Mouse (Mus musculus) forebrain, embryonic 11.5 days (tissue): Measurements from ENCODE around the gene Klc3. TPM values are rescaled to one million over a fixed set of nuclear protein-coding genes. Genes with fewer than 3 reads are reported as not detected.
A peak's percentile ranks its signal among the peaks of the same experiment; 100 is the strongest.

ENCODE experiments used
- ATAC-seq: fragments of 200-750 bp; cut with Nextera tagmentation; replicated peaks from 2 replicates; pipeline ENCODE4 v1.8.0; 2017; ENCODE audit warnings: moderate TSS enrichment; ENCODE audit not compliant: low FRiP score
- DNase-seq: peaks from one replicate; pipeline ENCODE4 v3.0.0-alpha.2; 2017; ENCODE audit warnings: low spot score
- H3K27ac ChIP-seq: fragments of 300-500 bp; sonication (generic); 2 replicates; pipeline ENCODE4 v1.5.1; 2014; ENCODE audit warnings: low read depth, low read length
- H3K27me3 ChIP-seq: fragments of 300-500 bp; sonication (generic); 2 replicates; pipeline ENCODE4 v1.6.1; 2014; ENCODE audit warnings: mild to moderate bottlenecking, low read length, mixed read lengths; ENCODE audit not compliant: control insufficient read depth, insufficient read depth
- H3K36me3 ChIP-seq: fragments of 300-500 bp; sonication (generic); 2 replicates; pipeline ENCODE4 v1.6.1; 2014; ENCODE audit warnings: mild to moderate bottlenecking, low read length, moderate library complexity, mixed read lengths; ENCODE audit not compliant: control insufficient read depth, insufficient read depth
- H3K4me1 ChIP-seq: fragments of 300-500 bp; sonication (generic); replicated peaks from 2 replicates; pipeline ENCODE4 v1.6.1; 2014; ENCODE audit warnings: low read length, mixed read lengths; ENCODE audit not compliant: control insufficient read depth, insufficient read depth
- H3K4me2 ChIP-seq: fragments of 300-500 bp; sonication (generic); 2 replicates; pipeline ENCODE4 v1.6.1; 2014; ENCODE audit warnings: low read depth, mild to moderate bottlenecking, low read length, moderate library complexity, mixed read lengths; ENCODE audit not compliant: severe bottlenecking
- H3K4me3 ChIP-seq: fragments of 300-500 bp; sonication (generic); 2 replicates; pipeline ENCODE4 v1.5.1; 2014; ENCODE audit warnings: low read depth, low read length
- H3K9ac ChIP-seq: fragments of 300-500 bp; sonication (generic); 2 replicates; pipeline ENCODE4 v1.6.1; 2014; ENCODE audit warnings: low read length
- H3K9me3 ChIP-seq: fragments of 300-500 bp; sonication (generic); 2 replicates; pipeline ENCODE4 v1.6.1; 2016; ENCODE audit warnings: low read length, mixed read lengths; ENCODE audit not compliant: control insufficient read depth
- WGBS: fragments of 180-500 bp; shearing (Covaris S2); extraction: QIAGEN DNeasy Blood & Tissue Kit; methylation state at CpG from one replicate; pipeline ENCODE4 v1.1.7; 2014; 5-methylcytosine and 5-hydroxymethylcytosine counted together
- polyA plus RNA-seq: library from polyadenylated mRNA; unstranded; fragments of >200 nt; fragmentation: Nextera tagmentation; extraction: Ambion mirVana; gene quantifications from 2 replicates; pipeline ENCODE4 v1.2.1, GENCODE M21; 2014

Klc3 gene
- polyA plus RNA-seq, 1 experiment from 2014 or later, result 2.8 TPM

DNA sequence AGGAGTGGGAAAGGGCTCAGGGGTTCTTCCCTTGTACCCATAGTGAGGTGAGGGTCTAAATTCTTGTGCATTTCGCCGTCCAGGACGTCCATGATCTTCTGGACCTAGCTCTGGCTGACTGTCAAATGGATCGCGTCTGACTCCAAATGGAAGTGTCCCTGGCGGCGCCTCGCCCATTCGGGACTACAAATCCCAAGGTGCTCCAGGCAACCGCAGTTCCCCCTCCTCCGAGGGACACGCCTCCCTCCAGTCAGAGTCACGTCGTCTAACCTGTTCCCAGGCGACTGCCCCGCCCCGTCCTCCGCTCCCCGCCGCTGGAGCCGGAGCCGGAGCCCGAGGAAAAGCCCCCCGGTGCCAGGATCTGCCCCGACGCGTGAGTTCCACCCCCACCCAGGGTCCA is 43.0 kb downstream of the Klc3 start:
- ATAC-seq, result peak; percentile 75
- Histone ChIP-seq H3K9me3 (no peaks in the 10 kb centered on the region), H3K27ac (no peak overlapping the region), H3K27me3 (no peaks in the 10 kb centered on the region), H3K4me1 (peaks cover 17% of the 10 kb centered on the region; the same call in 1 of the 2 replicates), H3K4me3 (peak overlapping the region; percentile 66), H3K4me2 (peak overlapping the region; percentile 93), H3K36me3 (peaks cover 4% of the 10 kb centered on the region; the same call in 1 of the 2 replicates), H3K9ac (peak overlapping the region; percentile 61; the same call in 1 of the 2 replicates)
- DNase-seq, result peak; percentile 93
- 0% methylated on average over 27 of the region's 27 CpGs for WGBS

DNA sequence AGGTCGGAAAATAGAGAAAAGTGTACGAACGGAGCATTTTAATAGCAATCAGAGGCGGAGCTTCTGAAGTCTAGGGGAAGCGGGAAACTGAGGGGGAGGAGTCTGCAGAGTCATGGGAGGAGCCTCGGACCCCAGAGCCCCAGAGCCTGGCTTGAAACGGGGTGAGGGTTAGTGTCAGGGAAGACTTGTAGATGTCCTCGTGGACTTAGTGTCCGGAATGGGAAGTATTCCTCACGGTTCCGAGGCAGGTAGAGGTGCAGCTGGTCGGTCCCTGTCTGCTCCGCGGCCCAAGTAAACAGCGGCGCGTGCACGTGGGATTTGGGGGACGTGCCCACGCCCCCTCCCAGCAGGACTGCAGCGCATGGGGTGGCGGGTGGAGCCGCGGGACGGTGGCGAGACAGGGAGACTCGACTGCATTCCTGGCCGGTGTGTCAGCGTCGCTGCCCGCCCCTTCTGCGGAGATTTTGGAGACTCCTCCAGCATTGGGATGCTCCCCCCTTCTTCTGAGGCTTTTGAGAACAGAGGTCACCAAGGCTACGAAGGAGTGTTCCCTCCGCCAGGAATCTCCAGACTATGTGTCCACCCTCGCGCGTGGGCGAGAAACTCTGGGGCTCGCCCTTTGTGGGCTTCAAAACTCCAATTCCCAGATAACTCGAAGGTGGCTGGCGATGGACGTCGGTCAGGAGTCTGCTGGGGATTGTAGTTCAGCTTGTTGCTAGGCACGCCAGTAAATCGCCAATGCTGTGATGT is 43.8 kb downstream of the Klc3 start:
- Histone ChIP-seq H3K27ac (no peak overlapping the region), H3K9me3 (no peaks in the 10 kb centered on the region), H3K4me3 (peak overlapping the region; percentile 66), H3K9ac (peak overlapping the region; percentile 59), H3K36me3 (peaks cover 4% of the 10 kb centered on the region; the same call in 1 of the 2 replicates), H3K4me1 (peaks cover 17% of the 10 kb centered on the region; the same call in 1 of the 2 replicates), H3K27me3 (no peaks in the 10 kb centered on the region), H3K4me2 (peak overlapping the region; percentile 93)
- DNase-seq, result peak; percentile 85
- ATAC-seq, result peak; percentile 76
- WGBS, result under 1% methylated on average over 45 of the region's 45 CpGs

DNA sequence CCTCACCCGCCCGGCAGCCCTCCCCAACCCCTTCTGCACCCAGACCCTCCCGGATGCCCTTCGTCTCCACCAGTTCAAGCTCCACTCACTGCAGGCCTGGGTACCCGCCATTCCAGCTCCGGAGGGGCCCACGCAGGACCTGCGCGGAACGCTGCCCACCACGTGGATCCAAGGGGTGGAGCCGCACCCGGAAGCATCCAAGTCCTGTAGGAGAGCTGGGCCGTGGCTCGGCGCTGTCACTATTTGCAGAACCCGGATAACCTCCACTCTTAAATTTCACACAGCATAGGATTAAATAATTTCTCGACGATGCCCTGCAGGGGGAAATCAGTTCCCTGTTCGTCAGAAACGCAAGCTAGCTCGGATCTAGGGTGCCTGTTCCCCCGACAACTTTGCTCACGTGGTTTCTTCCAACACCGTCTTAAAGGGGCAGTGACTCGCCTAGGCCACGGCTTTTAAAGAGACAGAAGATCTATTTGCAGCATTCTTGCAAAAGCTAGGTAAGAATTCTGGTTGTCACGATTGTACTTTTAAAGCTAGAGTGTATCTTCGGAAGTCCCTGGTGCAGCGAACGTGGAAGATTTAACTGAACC is 44.5 kb downstream of the Klc3 start, which contains the start of the genes Cd3eap and Ppp1r13l:
Cd3eap (minus strand) TSS at position 185 of the 593 bp plus-strand sequence.
Ppp1r13l (plus strand) TSS at position 451 of the 593 bp plus-strand sequence.
- DNase-seq, result peak; percentile 88
- Histone ChIP-seq H3K9me3 (no peaks in the 10 kb centered on the region), H3K27me3 (no peaks in the 10 kb centered on the region), H3K9ac (peak within 1 kb of the TSS; percentile 59), H3K4me1 (peaks cover 17% of the 10 kb centered on the region; the same call in 1 of the 2 replicates), H3K4me3 (peak within 1 kb of the TSS; percentile 66), H3K36me3 (peaks cover 4% of the 10 kb centered on the region; the same call in 1 of the 2 replicates), H3K4me2 (peak within 1 kb of the TSS; percentile 93), H3K27ac (no peak within 1 kb of the TSS)
- peak; percentile 72 for ATAC-seq
- WGBS, result under 1% methylated on average over 31 of the region's 31 CpGs

DNA sequence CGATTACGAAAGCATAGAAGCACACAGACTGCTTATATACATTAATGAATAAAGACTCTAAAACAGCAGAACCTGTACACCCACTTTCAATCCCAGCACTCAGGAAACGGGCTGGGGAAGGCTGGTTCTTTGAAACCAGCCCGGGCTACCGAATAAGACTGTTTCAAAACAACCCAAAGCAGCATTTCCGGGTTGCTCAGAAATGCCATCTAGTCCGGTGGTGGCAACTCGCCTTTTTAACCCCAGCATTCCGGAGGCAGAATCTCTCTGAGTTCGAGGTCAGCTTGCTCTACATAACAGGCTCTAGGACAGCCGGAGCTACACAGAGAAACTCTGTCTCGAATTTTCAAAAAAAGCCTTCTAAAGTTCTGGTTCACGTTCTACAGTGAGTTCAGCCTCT is 45.3 kb downstream of the Klc3 start:
- H3K4me1 ChIP-seq, result peaks cover 17% of the 10 kb centered on the region; the same call in 1 of the 2 replicates
- H3K9ac ChIP-seq, result peak overlapping the region; percentile 59; the same call in 1 of the 2 replicates

DNA sequence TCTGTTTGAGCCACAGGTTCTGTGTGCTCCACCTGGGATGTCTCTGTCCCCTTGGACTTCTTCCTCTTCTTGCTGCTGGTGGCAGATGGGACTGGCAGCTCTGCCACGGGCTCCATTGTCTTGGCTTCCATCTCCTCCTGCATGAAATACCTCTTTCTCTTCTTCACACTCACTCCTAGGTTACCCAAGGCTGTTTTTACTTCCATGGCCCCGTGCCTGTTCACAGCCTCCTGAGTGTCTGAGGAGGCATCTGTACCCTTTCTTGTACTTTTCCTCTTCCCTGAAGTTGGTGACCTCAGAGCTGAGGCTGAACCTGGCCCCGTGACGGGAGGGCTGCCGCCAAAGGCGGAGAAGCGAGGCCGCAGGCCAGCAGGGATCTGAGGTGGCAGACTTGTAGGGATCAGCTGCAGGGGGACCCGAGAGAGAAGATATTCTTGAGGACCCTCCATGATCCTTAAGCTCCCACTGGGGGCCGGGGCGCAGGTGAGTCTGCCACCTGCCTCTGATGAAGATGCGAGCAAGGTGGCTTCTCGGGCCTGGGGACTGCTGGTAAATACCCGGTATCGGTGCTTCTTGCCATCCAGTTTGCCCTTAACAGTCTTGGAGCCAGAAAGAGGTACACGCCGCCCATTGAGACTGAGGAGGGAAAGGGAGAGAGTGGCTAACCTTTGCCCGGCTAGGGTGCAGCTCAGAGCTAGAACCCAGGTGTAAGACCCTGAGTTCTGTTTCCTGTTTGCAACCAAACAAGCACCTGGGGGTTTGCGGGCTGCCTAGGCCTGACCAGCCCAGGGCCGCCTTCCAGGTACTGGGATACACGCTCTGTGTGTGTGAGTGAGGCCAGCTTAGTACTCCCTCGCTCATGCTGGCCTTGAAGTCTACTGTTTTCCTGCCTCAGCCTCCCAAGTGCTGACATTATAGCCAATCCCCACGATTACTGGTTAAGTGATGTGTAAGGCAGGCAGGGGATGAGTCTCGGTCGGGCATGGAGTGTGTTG is 46.2 kb downstream of the Klc3 start:
- Histone ChIP-seq H3K27ac (no peak overlapping the region), H3K4me2 (peak overlapping the region; percentile 93; the same call in 1 of the 2 replicates), H3K27me3 (no peaks in the 10 kb centered on the region), H3K4me1 (peaks cover 17% of the 10 kb centered on the region; the same call in 1 of the 2 replicates), H3K36me3 (peaks cover 8% of the 10 kb centered on the region; the same call in 1 of the 2 replicates), H3K9me3 (no peaks in the 10 kb centered on the region), H3K4me3 (no peak overlapping the region; the same call in 1 of the 2 replicates), H3K9ac (peak overlapping the region; percentile 59; the same call in 1 of the 2 replicates)
- 93% methylated on average over 25 of the region's 25 CpGs for WGBS
- no peak for ATAC-seq
- DNase-seq, result no peak

More for the DNA sequence above, 45.3 kb downstream of the Klc3 start:
- ATAC-seq (no peak), DNase-seq (no peak)
- H3K27me3 ChIP-seq, result no peaks in the 10 kb centered on the region
- H3K9me3 ChIP-seq, result no peaks in the 10 kb centered on the region
- 21% methylated on average over 13 of the region's 13 CpGs for WGBS
- H3K36me3 ChIP-seq, result peaks cover 4% of the 10 kb centered on the region; the same call in 1 of the 2 replicates
- peak overlapping the region; percentile 66 for H3K4me3 ChIP-seq
- no peak overlapping the region for H3K27ac ChIP-seq
- peak overlapping the region; percentile 93 for H3K4me2 ChIP-seq

DNA sequence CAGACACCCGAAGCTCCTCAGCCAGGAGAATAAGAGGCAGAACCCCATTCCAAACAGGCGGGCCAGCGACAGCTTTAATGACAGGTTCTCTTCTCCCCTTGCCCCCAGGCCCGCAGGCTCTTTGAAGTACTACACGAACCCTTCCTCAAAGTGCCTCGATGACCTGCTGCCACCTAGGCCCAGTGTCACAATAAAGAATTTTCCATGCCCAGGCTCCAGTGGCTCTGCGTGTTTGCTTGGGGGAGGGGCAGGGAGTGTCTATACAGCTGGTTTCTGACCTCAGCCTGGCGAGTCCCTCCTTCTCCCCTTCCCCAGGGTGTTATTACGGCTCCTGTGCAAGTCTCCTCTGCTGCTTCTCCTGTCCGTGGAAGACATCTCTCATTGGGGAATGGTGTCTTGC is 47.6 kb downstream of the Klc3 start:
- WGBS, result 80% methylated on average over 10 of the region's 10 CpGs
- ATAC-seq (no peak), DNase-seq (no peak)
- peaks cover 10% of the 10 kb centered on the region; the same call in 1 of the 2 replicates for H3K36me3 ChIP-seq
- H3K27ac ChIP-seq, result no peak overlapping the region
- H3K9me3 ChIP-seq, result no peaks in the 10 kb centered on the region
- H3K4me2 ChIP-seq, result no peak overlapping the region
- H3K9ac ChIP-seq, result no peak overlapping the region
- H3K4me1 ChIP-seq, result peaks cover 10% of the 10 kb centered on the region; the same call in 1 of the 2 replicates
- no peaks in the 10 kb centered on the region for H3K27me3 ChIP-seq
- no peak overlapping the region for H3K4me3 ChIP-seq

DNA sequence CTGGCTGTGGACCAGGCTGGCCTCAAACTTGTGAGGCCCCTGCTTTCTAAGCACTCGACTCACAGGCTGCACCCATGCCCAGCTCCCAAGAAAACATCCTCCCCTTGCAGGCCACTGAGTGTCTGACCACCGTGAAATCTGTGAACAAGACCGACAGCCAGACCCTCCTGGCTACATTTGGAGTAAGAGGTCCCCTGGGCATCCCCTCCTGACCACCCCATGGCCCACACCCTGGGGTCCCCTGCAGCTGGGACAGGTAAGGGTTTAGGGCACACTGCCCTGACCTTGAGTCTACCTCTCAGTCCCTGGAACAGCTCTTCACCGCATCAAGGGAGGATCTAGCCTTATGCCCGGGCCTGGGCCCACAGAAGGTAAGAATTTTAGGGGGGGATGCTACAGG is 48.9 kb downstream of the Klc3 start:
- Histone ChIP-seq H3K9ac (no peak overlapping the region), H3K4me3 (no peak overlapping the region), H3K36me3 (peaks cover 10% of the 10 kb centered on the region; the same call in 1 of the 2 replicates), H3K4me1 (peaks cover 6% of the 10 kb centered on the region; the same call in 1 of the 2 replicates), H3K4me2 (no peak overlapping the region), H3K9me3 (no peaks in the 10 kb centered on the region), H3K27ac (no peak overlapping the region), H3K27me3 (no peaks in the 10 kb centered on the region)
- no peak for ATAC-seq
- DNase-seq, result no peak
- WGBS, result 96% methylated on average over 5 of the region's 5 CpGs
